Mouse (Mus musculus): ENCODE data around the gene Noc2l. TPM values are rescaled to one million over a fixed set of nuclear protein-coding genes. Genes with fewer than 3 reads are reported as not detected.

The Noc2l gene
- polyA plus RNA-seq, 1 experiment from 2014 or later: 38.1 TPM

GRCm38 (mm10) chr4:156213134-156213533 lies 22.7 kb upstream of the Noc2l start:
- Histone ChIP-seq H3K9ac (ENCODE audit: low read length) (no peak overlapping the region), H3K4me2 (ENCODE audit: low read depth, low read length) (no peak overlapping the region), H3K9me3 (replicated peaks; ENCODE audit: control insufficient read depth, low read length) (no peaks in the 10 kb centered on the region), H3K36me3 (ENCODE audit: control insufficient read depth, insufficient read depth) (peaks cover 3% of the 10 kb centered on the region; the same call in 1 of the 2 replicates), H3K4me3 (ENCODE audit: low read length) (no peak overlapping the region), H3K27ac (ENCODE audit: low read length) (no peak overlapping the region), H3K4me1 (ENCODE audit: control insufficient read depth, insufficient read depth, low read length) (peaks cover 15% of the 10 kb centered on the region), H3K27me3 (ENCODE audit: control insufficient read depth, insufficient read depth, low read length) (no peaks in the 10 kb centered on the region)
- ATAC-seq (replicated peaks; ENCODE audit: extremely low read depth, insufficient read depth, low FRiP score): no peak
- 90% methylated on average over 13 of the region's 13 CpGs for WGBS

GRCm38 (mm10) chr4:156215649-156216048 lies 20.2 kb upstream of the Noc2l start, which contains the start of gene Perm1:
Gene Perm1, plus strand, starts transcription at chr4:156215868.
- WGBS: 35% methylated on average over 4 of the region's 4 CpGs
- no peaks in the 10 kb centered on the region for H3K9me3 ChIP-seq (replicated peaks; ENCODE audit: control insufficient read depth, low read length)
- H3K27me3 ChIP-seq (ENCODE audit: control insufficient read depth, insufficient read depth, low read length): no peaks in the 10 kb centered on the region
- H3K4me2 ChIP-seq (ENCODE audit: low read depth, low read length): peak within 1 kb of the TSS; percentile 55
- H3K36me3 ChIP-seq (ENCODE audit: control insufficient read depth, insufficient read depth): peaks cover 4% of the 10 kb centered on the region; the same call in 1 of the 2 replicates
- peak within 1 kb of the TSS; percentile 83 for H3K27ac ChIP-seq (ENCODE audit: low read length)
- H3K4me3 ChIP-seq (ENCODE audit: low read length): peak within 1 kb of the TSS; percentile 36
- H3K9ac ChIP-seq (ENCODE audit: low read length): peak within 1 kb of the TSS; percentile 70
- H3K4me1 ChIP-seq (ENCODE audit: control insufficient read depth, insufficient read depth, low read length): peaks cover 21% of the 10 kb centered on the region
- peak; percentile 89 for ATAC-seq (replicated peaks; ENCODE audit: extremely low read depth, insufficient read depth, low FRiP score)

DNA sequence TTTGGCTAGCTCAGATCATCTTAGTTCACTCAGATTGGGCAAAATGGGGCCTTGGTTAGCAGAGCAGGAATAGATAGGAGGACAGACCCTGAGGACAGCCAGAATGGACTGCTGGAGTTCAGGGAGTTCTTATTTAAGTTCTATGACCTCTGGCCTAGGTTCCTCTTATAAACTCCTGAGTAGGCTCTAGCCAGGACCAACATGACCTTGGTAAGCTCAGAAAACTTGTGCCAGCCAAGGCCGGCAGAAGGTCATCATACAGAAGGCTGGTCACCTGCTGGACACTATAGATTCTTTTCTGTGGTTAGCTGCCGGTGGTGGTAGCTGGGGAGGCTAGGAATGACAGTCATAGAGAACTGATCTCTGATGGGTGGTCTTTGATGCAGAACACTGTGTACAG lies 19.6 kb upstream of the Noc2l start:
- H3K9me3 ChIP-seq (replicated peaks; ENCODE audit: control insufficient read depth, low read length): no peaks in the 10 kb centered on the region
- peak overlapping the region; percentile 55 for H3K4me2 ChIP-seq (ENCODE audit: low read depth, low read length)
- H3K27me3 ChIP-seq (ENCODE audit: control insufficient read depth, insufficient read depth, low read length): no peaks in the 10 kb centered on the region
- H3K36me3 ChIP-seq (ENCODE audit: control insufficient read depth, insufficient read depth): peaks cover 4% of the 10 kb centered on the region; the same call in 1 of the 2 replicates
- H3K4me1 ChIP-seq (ENCODE audit: control insufficient read depth, insufficient read depth, low read length): peaks cover 21% of the 10 kb centered on the region
- H3K4me3 ChIP-seq (ENCODE audit: low read length): peak overlapping the region; percentile 36
- no peak for ATAC-seq (replicated peaks; ENCODE audit: extremely low read depth, insufficient read depth, low FRiP score)
- 75% methylated on average over 2 of the region's 2 CpGs for WGBS
- peak overlapping the region; percentile 57 for H3K9ac ChIP-seq (ENCODE audit: low read length)
- peak overlapping the region; percentile 83 for H3K27ac ChIP-seq (ENCODE audit: low read length)

DNA sequence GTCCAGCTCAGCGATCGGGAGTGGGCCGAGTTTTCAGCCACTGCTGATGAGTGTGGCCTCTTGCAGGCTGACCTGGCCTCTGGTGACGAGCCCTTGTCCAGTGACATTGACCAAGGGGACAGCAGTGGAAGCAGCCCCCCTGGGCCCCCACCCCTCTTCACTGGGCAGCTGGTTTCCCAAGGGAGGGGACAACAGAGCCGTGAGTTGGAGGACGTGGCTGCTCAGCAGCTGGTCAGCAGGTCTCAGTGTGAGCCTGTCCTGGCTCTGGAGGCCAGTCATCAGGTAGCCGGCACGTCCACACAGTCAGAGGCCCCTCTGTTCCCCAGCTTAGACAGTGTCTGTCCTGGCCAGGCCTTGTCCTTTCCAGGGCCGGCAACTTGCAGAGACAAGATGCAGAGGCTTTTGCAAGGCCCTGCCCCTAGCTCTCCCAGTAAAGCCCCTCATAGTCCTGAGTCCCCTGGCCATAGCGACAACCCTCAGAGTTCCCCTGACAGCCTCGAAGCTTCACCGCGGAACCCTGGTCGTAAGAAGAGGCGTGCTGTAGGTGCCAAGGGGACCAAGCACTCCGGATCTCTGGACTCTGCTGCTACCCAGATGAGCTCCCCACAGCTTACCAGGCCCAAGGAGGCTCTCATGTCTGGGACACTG lies 18.7 kb upstream of the Noc2l start:
- Histone ChIP-seq H3K36me3 (ENCODE audit: control insufficient read depth, insufficient read depth) (peaks cover 4% of the 10 kb centered on the region; the same call in 1 of the 2 replicates), H3K4me2 (ENCODE audit: low read depth, low read length) (peak overlapping the region; percentile 55), H3K4me1 (ENCODE audit: control insufficient read depth, insufficient read depth, low read length) (peaks cover 21% of the 10 kb centered on the region), H3K4me3 (ENCODE audit: low read length) (peak overlapping the region; percentile 36), H3K27ac (ENCODE audit: low read length) (peak overlapping the region; percentile 67), H3K9me3 (replicated peaks; ENCODE audit: control insufficient read depth, low read length) (no peaks in the 10 kb centered on the region), H3K27me3 (ENCODE audit: control insufficient read depth, insufficient read depth, low read length) (no peaks in the 10 kb centered on the region), H3K9ac (ENCODE audit: low read length) (peak overlapping the region; percentile 70)
- WGBS: 62% methylated on average over 16 of the region's 16 CpGs
- ATAC-seq (replicated peaks; ENCODE audit: extremely low read depth, insufficient read depth, low FRiP score): no peak; the same call in 1 of the 2 replicates

GRCm38 (mm10) chr4:156217838-156218237 lies 18.0 kb upstream of the Noc2l start:
- H3K4me3 ChIP-seq (ENCODE audit: low read length): no peak overlapping the region; the same call in 1 of the 2 replicates
- H3K27me3 ChIP-seq (ENCODE audit: control insufficient read depth, insufficient read depth, low read length): no peaks in the 10 kb centered on the region
- H3K36me3 ChIP-seq (ENCODE audit: control insufficient read depth, insufficient read depth): peaks cover 4% of the 10 kb centered on the region; the same call in 1 of the 2 replicates
- no peaks in the 10 kb centered on the region for H3K9me3 ChIP-seq (replicated peaks; ENCODE audit: control insufficient read depth, low read length)
- H3K4me1 ChIP-seq (ENCODE audit: control insufficient read depth, insufficient read depth, low read length): peaks cover 21% of the 10 kb centered on the region
- H3K9ac ChIP-seq (ENCODE audit: low read length): peak overlapping the region; percentile 70
- WGBS: 81% methylated on average over 16 of the region's 16 CpGs
- H3K27ac ChIP-seq (ENCODE audit: low read length): no peak overlapping the region; the same call in 1 of the 2 replicates
- peak overlapping the region; percentile 55 for H3K4me2 ChIP-seq (ENCODE audit: low read depth, low read length)
- no peak for ATAC-seq (replicated peaks; ENCODE audit: extremely low read depth, insufficient read depth, low FRiP score)

DNA sequence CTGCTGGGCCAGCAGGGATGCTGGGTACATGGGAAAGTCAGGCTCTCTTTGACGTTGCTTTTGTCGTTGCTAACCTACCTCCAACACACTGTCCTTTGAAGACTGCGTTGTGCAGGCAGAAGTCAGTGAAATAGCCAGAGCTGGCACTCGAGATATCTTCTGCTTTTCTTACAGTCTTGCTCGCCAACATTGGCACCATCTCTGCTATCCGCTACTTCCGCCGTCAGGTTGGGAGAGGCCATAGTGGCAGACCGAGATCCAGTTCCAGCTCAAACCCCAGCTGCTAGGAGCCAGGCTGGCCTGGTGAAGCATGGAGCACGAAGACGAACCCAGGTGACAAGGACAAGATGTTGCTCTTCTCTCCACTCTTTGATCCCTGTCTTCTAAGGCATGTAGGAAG lies 15.9 kb upstream of the Noc2l start:
- Histone ChIP-seq H3K27ac (ENCODE audit: low read length) (no peak overlapping the region), H3K9me3 (replicated peaks; ENCODE audit: control insufficient read depth, low read length) (no peaks in the 10 kb centered on the region), H3K9ac (ENCODE audit: low read length) (no peak overlapping the region), H3K36me3 (ENCODE audit: control insufficient read depth, insufficient read depth) (peaks cover 6% of the 10 kb centered on the region; the same call in 1 of the 2 replicates), H3K4me3 (ENCODE audit: low read length) (no peak overlapping the region), H3K4me2 (ENCODE audit: low read depth, low read length) (no peak overlapping the region), H3K4me1 (ENCODE audit: control insufficient read depth, insufficient read depth, low read length) (peaks cover 21% of the 10 kb centered on the region), H3K27me3 (ENCODE audit: control insufficient read depth, insufficient read depth, low read length) (no peaks in the 10 kb centered on the region)
- no peak for ATAC-seq (replicated peaks; ENCODE audit: extremely low read depth, insufficient read depth, low FRiP score)
- 87% methylated on average over 11 of the region's 11 CpGs for WGBS

- H3K4me3 ChIP-seq (ENCODE audit: low read length): no peak overlapping the region
- H3K27me3 ChIP-seq (ENCODE audit: control insufficient read depth, insufficient read depth, low read length): no peaks in the 10 kb centered on the region
- WGBS: 78% methylated on average over 2 of the region's 2 CpGs
- peaks cover 6% of the 10 kb centered on the region; the same call in 1 of the 2 replicates for H3K36me3 ChIP-seq (ENCODE audit: control insufficient read depth, insufficient read depth)
- H3K4me2 ChIP-seq (ENCODE audit: low read depth, low read length): no peak overlapping the region
- no peak overlapping the region for H3K27ac ChIP-seq (ENCODE audit: low read length)
- H3K9me3 ChIP-seq (replicated peaks; ENCODE audit: control insufficient read depth, low read length): no peaks in the 10 kb centered on the region
- peaks cover 11% of the 10 kb centered on the region for H3K4me1 ChIP-seq (ENCODE audit: control insufficient read depth, insufficient read depth, low read length)
- H3K9ac ChIP-seq (ENCODE audit: low read length): no peak overlapping the region
- no peak for ATAC-seq (replicated peaks; ENCODE audit: extremely low read depth, insufficient read depth, low FRiP score)
Observed at GRCm38 (mm10) chr4:156224276-156224675, 11.5 kb upstream of the Noc2l start.

- H3K27me3 ChIP-seq (ENCODE audit: control insufficient read depth, insufficient read depth, low read length): no peaks in the 10 kb centered on the region
- peaks cover 8% of the 10 kb centered on the region for H3K4me1 ChIP-seq (ENCODE audit: control insufficient read depth, insufficient read depth, low read length)
- no peaks in the 10 kb centered on the region for H3K9me3 ChIP-seq (replicated peaks; ENCODE audit: control insufficient read depth, low read length)
- peaks cover 27% of the 10 kb centered on the region for H3K36me3 ChIP-seq (ENCODE audit: control insufficient read depth, insufficient read depth)
- H3K9ac ChIP-seq (ENCODE audit: low read length): peak overlapping the region; percentile 21; the same call in 1 of the 2 replicates
- no peak overlapping the region for H3K27ac ChIP-seq (ENCODE audit: low read length)
- peak overlapping the region; percentile 19; the same call in 1 of the 2 replicates for H3K4me3 ChIP-seq (ENCODE audit: low read length)
- H3K4me2 ChIP-seq (ENCODE audit: low read depth, low read length): peak overlapping the region; percentile 23
- 0 out of 2 replicates have a peak, but pooled peaks have one; percentile 34 for ATAC-seq (replicated peaks; ENCODE audit: extremely low read depth, insufficient read depth, low FRiP score)
- 32% methylated on average over 18 of the region's 18 CpGs for WGBS
Observed at GRCm38 (mm10) chr4:156227752-156228392, 7.9 kb upstream of the Noc2l start.

All from heart, embryonic 16.5 days (tissue).